Mouse (Mus musculus): ENCODE measurements around the gene Ramac. TPM values are rescaled to one million over a fixed set of nuclear protein-coding genes. Genes with fewer than 3 reads are reported as not detected.

Gene Ramac
- polyA plus RNA-seq, 1 experiment from 2014 or later: 140 TPM

DNA sequence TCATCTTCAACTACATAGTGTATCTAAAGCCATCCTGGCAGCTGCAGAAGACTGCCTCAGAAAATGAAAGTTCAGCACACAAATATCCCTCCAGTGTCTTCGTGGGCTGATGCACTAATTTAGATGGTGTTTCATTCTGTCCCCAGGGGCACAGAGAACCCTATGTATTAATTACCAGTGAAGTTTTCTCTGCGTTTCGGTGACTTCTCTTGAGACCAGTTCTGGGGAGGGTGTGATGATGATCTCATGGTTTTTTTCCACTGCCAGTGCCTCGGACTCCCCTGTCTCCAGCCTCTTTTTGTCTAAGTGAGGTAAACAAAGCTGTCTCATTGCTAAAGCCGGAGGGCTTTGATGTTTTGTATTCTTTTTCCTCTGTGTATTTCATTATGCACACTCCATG lies 12.6 kb downstream of the Ramac start:
- Histone ChIP-seq H3K4me1 (ENCODE audit: insufficient read depth, low read depth, low read length) (no peaks in the 10 kb centered on the region), H3K27me3 (replicated peaks; ENCODE audit: insufficient read depth, low read length) (no peaks in the 10 kb centered on the region), H3K36me3 (ENCODE audit: insufficient read depth, low read length) (peaks cover under 1% of the 10 kb centered on the region; the same call in 1 of the 2 replicates), H3K27ac (ENCODE audit: low read length) (no peak overlapping the region), H3K9ac (replicated peaks; ENCODE audit: low read depth) (no peak overlapping the region), H3K4me3 (ENCODE audit: low read depth, low read length) (no peak overlapping the region), H3K4me2 (replicated peaks; ENCODE audit: low read depth, low read length) (no peak overlapping the region), H3K9me3 (ENCODE audit: low read length) (no peaks in the 10 kb centered on the region)
- ATAC-seq (no peak), DNase-seq (ENCODE audit: low spot score) (no peak)
- 70% methylated on average over 5 of the region's 5 CpGs for WGBS
- TF ChIP-seq CTCF (IDR thresholded peaks at IDR 0.05): no peak
- no peak for TF ChIP-seq EP300 (IDR thresholded peaks at IDR 0.05)

DNA sequence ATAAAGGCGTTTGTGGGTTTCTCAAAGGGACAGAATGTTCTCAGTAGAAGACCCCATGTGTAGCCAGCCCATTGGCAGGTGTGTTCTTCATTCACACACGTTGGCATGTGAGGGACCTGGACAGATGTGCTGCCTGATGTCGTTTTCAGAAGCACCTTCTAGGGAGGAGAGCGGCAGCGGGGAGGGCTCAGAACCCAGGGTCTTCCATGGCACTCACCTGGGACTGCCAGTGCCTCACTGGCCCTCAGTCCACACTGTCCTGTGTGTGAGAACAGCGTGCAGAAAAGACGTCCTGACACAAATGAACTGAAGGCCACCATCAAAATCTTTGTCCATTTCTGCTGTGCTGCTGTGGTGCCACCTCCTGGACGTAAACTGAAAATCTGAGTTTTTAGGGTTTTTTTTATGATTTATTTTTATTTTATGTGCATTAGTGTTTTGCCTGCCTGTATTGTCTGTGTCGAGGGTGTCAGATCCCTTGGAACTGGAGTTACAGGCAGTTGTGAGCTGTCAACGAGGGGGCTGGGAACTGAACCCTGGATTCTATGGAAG lies 15.0 kb downstream of the Ramac start:
- no peaks in the 10 kb centered on the region for H3K4me1 ChIP-seq (ENCODE audit: insufficient read depth, low read depth, low read length)
- WGBS: 62% methylated on average over 10 of the region's 10 CpGs
- no peaks in the 10 kb centered on the region for H3K27me3 ChIP-seq (replicated peaks; ENCODE audit: insufficient read depth, low read length)
- H3K4me2 ChIP-seq (replicated peaks; ENCODE audit: low read depth, low read length): no peak overlapping the region
- peaks cover 7% of the 10 kb centered on the region; the same call in 1 of the 2 replicates for H3K36me3 ChIP-seq (ENCODE audit: insufficient read depth, low read length)
- DNase-seq (ENCODE audit: low spot score) (no peak), ATAC-seq (no peak)
- no peak overlapping the region for H3K9ac ChIP-seq (replicated peaks; ENCODE audit: low read depth)
- no peak overlapping the region for H3K27ac ChIP-seq (ENCODE audit: low read length)
- TF ChIP-seq CTCF (IDR thresholded peaks at IDR 0.05) (peak; percentile 60), EP300 (IDR thresholded peaks at IDR 0.05) (no peak)
- H3K9me3 ChIP-seq (ENCODE audit: low read length): 0 out of 2 replicates have a peak, but pooled peaks cover 4% of the 10 kb centered on the region
- no peak overlapping the region for H3K4me3 ChIP-seq (ENCODE audit: low read depth, low read length)

DNA sequence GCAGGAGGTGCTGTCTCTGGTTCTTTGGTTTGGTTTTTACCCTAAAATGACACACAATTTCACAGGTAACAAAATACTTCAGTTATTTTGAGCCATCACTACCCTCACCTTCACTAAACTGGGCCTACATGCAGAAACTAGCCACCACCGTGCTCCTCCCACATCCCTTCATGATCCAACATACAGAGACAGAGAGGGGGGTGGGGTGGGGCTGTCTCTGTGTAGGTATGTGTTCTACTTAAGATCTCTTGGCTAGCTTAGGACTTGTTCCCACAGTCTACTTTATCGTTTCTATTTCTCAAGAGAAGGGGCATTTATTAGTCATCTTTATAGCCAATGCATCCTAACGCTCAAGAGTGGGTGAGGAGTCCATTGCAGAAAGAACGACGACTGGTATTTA lies 25.8 kb downstream of the Ramac start:
- peak; percentile 8 for DNase-seq (ENCODE audit: low spot score)
- H3K4me3 ChIP-seq (ENCODE audit: low read depth, low read length): peak overlapping the region; percentile 57
- 3% methylated on average over 5 of the region's 5 CpGs for WGBS
- no peaks in the 10 kb centered on the region for H3K4me1 ChIP-seq (ENCODE audit: insufficient read depth, low read depth, low read length)
- H3K27ac ChIP-seq (ENCODE audit: low read length): peak overlapping the region; percentile 93
- H3K27me3 ChIP-seq (replicated peaks; ENCODE audit: insufficient read depth, low read length): no peaks in the 10 kb centered on the region
- peak overlapping the region; percentile 75 for H3K4me2 ChIP-seq (replicated peaks; ENCODE audit: low read depth, low read length)
- no peak for ATAC-seq
- H3K36me3 ChIP-seq (ENCODE audit: insufficient read depth, low read length): no peaks in the 10 kb centered on the region
- TF ChIP-seq EP300 (IDR thresholded peaks at IDR 0.05) (no peak), CTCF (IDR thresholded peaks at IDR 0.05) (no peak)
- H3K9ac ChIP-seq (replicated peaks; ENCODE audit: low read depth): peak overlapping the region; percentile 56; the same call in 1 of the 2 replicates
- H3K9me3 ChIP-seq (ENCODE audit: low read length): no peaks in the 10 kb centered on the region

DNA sequence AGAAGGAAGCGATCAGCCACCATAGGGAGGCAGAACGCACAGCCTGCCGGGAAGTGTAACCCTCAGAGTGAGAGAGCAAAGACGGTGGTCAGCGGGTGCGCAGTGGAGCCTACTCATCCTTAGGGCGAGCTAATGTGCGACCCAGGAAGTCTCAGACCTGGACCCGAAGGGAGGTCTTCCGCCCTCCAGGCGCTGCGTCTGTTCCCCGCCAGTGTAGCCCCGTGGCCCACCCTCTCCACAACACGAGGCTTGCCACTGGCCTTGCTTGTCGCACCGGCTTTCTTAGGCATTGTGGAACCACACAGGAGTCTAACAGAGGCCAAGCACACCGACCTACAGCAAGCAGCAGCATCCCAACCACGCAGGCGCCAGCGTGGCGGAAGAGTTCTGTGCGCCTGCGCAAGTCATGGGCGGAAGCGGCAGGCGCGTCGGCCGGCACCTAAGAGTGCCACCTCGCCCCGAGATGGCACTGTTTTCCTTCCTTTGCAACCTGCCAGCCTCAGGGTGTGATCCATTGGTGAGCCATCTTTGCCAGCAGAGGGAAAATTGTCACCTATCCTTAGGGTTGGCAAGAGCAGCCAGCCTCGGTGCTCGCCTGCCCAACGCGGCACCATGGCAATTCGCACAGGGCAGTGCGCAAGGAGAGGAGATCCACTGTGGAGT lies 26.5 kb downstream of the Ramac start, which contains the start of gene 3110040N11Rik:
Gene 3110040N11Rik, minus strand, starts transcription at position 384 of the 663 bp plus-strand sequence.
- Histone ChIP-seq H3K4me3 (ENCODE audit: low read depth, low read length) (peak within 1 kb of the TSS; percentile 57), H3K4me2 (replicated peaks; ENCODE audit: low read depth, low read length) (peak within 1 kb of the TSS; percentile 75), H3K9me3 (ENCODE audit: low read length) (no peaks in the 10 kb centered on the region), H3K9ac (replicated peaks; ENCODE audit: low read depth) (peak within 1 kb of the TSS; percentile 56), H3K27ac (ENCODE audit: low read length) (peak within 1 kb of the TSS; percentile 93), H3K36me3 (ENCODE audit: insufficient read depth, low read length) (no peaks in the 10 kb centered on the region), H3K27me3 (replicated peaks; ENCODE audit: insufficient read depth, low read length) (no peaks in the 10 kb centered on the region), H3K4me1 (ENCODE audit: insufficient read depth, low read depth, low read length) (no peaks in the 10 kb centered on the region)
- 2% methylated on average over 37 of the region's 38 CpGs for WGBS
- TF ChIP-seq CTCF (IDR thresholded peaks at IDR 0.05) (peak; percentile 71), EP300 (IDR thresholded peaks at IDR 0.05) (no peak)
- ATAC-seq (peak; percentile 98), DNase-seq (ENCODE audit: low spot score) (peak; percentile 94)

DNA sequence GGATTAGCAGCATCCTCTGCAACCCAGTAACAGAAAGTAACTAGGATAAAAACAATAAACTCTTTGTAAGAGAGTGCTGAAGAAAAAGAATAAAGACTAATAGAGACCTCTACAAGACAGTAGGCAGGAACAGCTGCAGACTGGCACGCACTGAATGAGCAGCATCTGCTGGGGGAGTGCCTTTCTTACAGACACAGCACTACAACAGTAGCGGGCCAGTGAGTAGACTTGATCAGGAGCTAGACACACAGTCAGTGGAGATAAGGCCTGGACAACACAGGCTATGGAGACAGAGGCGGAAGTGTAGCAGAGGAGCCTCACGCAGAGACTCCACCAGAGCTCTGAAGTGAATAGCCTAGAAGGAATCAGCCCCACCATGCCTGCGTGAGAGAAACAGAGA lies 43.3 kb downstream of the Ramac start:
- Histone ChIP-seq H3K36me3 (ENCODE audit: insufficient read depth, low read length) (no peaks in the 10 kb centered on the region), H3K9ac (replicated peaks; ENCODE audit: low read depth) (no peak overlapping the region), H3K4me1 (ENCODE audit: insufficient read depth, low read depth, low read length) (no peaks in the 10 kb centered on the region), H3K27ac (ENCODE audit: low read length) (no peak overlapping the region), H3K4me2 (replicated peaks; ENCODE audit: low read depth, low read length) (no peak overlapping the region), H3K27me3 (replicated peaks; ENCODE audit: insufficient read depth, low read length) (no peaks in the 10 kb centered on the region), H3K9me3 (ENCODE audit: low read length) (no peaks in the 10 kb centered on the region), H3K4me3 (ENCODE audit: low read depth, low read length) (no peak overlapping the region)
- TF ChIP-seq CTCF (IDR thresholded peaks at IDR 0.05) (no peak), EP300 (IDR thresholded peaks at IDR 0.05) (no peak)
- 88% methylated on average over 5 of the region's 5 CpGs for WGBS
- DNase-seq (ENCODE audit: low spot score) (no peak), ATAC-seq (no peak)

Other genes starting within 250 kb of the Ramac start
- gene Fsd2, start 196.0 kb upstream of the Ramac start, polyA plus RNA-seq (2015; fragmentation: Nextera tagmentation; extraction: Ambion mirVana): 1.0 and 1.4 TPM in 2 replicates
- 7.2 and 8.1 TPM in 2 replicates for gene Whamm, start 191.7 kb upstream of the Ramac start, polyA plus RNA-seq (2015; fragmentation: Nextera tagmentation; extraction: Ambion mirVana)
- 16.8 and 18.6 TPM in 2 replicates for gene Homer2, start 55.4 kb upstream of the Ramac start, polyA plus RNA-seq (2015; fragmentation: Nextera tagmentation; extraction: Ambion mirVana)
- 30.3 and 31.0 TPM in 2 replicates for gene 3110040N11Rik, start 26.6 kb downstream of the Ramac start, polyA plus RNA-seq (2015; fragmentation: Nextera tagmentation; extraction: Ambion mirVana)
- 51.8 and 54.3 TPM in 2 replicates for gene Btbd1, start 66.5 kb downstream of the Ramac start, polyA plus RNA-seq (2015; fragmentation: Nextera tagmentation; extraction: Ambion mirVana)
- gene Gm10160, start 92.9 kb downstream of the Ramac start, polyA plus RNA-seq (2015; fragmentation: Nextera tagmentation; extraction: Ambion mirVana): not detected in 2 replicates
- gene Tm6sf1, start 96.1 kb downstream of the Ramac start, polyA plus RNA-seq (2015; fragmentation: Nextera tagmentation; extraction: Ambion mirVana): 12.8 and 14.4 TPM in 2 replicates
- 6.1 and 6.4 TPM in 2 replicates for gene Hdgfl3, start 171.5 kb downstream of the Ramac start, polyA plus RNA-seq (2015; fragmentation: Nextera tagmentation; extraction: Ambion mirVana)
- gene Bnc1, start 229.4 kb downstream of the Ramac start, polyA plus RNA-seq (2015; fragmentation: Nextera tagmentation; extraction: Ambion mirVana): 0.58 and 0.61 TPM in 2 replicates

Data from lung, postnatal 0 days (tissue).